Mouse (Mus musculus): ENCODE measurements around the gene Sgcb.

Gene Sgcb

DNA sequence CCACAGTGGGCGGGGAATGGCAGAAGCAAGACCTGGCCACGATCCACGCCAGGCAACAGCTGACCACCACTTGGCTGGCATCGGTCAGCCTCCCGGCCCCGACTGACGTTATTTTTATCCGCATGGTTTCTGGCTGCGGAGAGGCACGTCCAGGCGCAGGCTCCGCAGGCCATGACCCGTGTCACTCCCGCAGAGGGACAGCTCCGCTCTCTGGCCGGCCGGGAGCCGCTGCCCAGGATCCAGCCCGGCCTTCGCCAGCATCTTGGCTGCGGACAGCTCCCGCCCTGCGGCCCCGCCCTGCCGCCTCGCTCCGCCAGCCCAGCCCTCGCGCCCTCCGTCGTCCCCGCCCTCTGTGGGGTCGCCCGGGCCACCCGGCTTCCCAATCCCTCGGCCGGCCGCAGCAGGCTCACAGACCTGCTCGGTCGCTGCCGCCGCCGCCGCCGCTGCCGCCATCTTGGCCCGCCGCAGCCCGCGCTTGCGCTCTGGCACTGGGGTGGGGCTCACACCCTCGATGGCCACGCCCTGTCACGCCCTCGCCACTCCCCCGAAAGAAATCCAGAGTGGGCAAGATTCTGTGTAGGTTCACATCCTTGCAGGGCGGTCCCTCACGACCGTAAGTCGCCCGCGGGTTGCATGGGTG, at the start of gene Sgcb:
TSS of gene Sgcb (minus strand) at position 530 of the 640 bp plus-strand sequence.
- peak; percentile 79 for DNase-seq (ENCODE audit: low spot score)

GRCm38 (mm10) chr5:73694254-73695015, 46.8 kb upstream of the Sgcb start:
- DNase-seq (ENCODE audit: low spot score) = no peak

DNA sequence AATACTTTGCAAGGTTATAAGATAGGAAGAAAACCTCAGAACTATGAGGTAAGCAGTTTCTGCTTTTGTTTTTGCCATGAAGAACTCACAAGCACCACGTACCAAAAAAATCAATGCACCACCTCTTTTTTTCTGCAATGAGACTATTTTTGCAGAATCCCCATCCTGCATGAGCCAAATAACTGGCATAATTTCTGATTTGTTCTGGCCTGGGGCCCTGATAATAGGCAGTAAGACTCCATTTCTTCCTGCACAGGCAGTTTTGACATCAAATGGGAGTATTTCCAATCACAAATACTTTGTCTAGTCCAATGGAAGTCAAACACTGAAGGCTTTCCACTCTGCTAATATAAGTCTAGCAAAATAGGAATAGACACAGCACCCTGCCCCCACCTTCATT, 46.2 kb upstream of the Sgcb start:
- no peak for DNase-seq (ENCODE audit: low spot score)

- DNase-seq (ENCODE audit: low spot score) = no peak
These were observed 44.3 kb upstream of the Sgcb start for GRCm38 (mm10) chr5:73691723-73692520.

DNA sequence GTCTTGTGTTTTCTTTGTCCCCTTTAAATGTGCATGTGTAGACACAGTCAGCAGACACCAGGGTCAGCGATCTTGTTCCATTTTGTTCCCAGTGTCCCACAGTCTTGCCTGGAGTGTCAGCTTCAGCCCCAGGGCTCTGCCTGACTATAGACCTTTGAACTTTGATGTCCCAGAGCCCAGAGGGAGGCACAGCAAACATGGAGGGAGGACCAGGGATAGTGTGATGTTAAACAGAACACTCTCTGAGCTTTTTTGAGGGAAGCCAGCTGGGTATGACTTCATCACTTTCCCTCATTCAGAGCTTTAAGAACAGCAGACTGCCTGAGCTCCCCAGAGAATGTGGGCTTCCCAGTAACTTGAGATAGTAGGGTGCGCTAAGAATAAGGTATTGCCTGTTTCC, 42.6 kb upstream of the Sgcb start:
- DNase-seq (ENCODE audit: low spot score) = no peak

DNA sequence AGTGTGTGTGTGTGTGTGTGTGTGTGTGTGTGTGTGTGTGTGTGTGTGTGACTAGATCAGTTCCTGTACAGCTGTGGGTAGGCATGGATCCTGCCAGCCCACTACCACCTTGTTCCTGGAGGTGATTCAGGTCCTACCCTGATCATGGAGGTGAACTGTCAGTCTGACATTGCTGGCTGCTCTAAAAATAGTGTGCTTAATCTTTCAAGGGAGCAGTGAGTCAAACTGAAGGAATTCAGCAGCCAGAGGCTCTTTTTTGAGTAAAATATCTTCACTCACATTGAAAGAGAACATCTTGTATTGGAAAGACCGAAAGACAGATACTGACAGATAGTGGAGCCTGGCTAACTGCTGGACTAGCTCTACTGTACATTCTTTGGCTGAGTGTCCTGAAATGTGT, 41.0 kb upstream of the Sgcb start:
- no peak for DNase-seq (ENCODE audit: low spot score)

DNA sequence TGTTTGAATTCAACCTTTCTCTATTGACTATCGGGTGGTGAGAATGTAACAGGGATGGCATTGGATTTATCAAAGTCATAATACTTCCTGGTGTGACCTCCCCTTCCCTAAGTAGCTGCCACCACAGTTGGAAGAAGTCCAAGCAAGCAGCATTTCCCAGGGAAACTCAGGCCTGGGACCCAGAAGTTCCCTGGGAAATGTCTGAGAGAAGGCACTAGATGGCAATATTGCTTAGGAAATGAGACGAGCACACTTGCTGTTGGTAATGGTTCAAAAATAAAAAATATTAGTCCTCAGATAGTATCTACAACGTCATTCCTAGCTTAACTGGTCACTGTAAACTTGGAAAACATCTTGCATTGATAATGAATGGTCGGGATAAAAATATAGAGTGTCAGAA, 38.6 kb upstream of the Sgcb start:
- no peak for DNase-seq (ENCODE audit: low spot score)

GRCm38 (mm10) chr5:73683706-73684409, 36.3 kb upstream of the Sgcb start:
- DNase-seq (ENCODE audit: low spot score) = no peak

DNA sequence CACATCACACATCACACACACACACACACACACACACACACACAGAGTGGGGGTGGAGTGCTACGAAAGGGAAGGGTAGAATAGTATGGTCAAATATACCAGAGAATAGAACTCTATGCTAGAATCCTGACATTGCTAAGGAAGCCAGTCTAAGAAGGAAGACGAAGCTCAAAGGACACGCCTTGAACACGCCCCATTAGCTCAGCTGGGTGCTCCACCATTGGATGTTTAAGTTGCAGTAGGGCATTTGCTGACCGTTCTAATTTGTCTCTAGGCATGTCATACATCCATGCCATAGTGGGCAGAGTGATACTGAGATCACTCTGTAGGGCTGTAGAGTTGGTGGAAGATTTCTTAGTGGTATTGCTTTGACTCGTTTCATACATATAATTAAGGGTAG, 35.6 kb upstream of the Sgcb start:
- DNase-seq (ENCODE audit: low spot score) = no peak

- peak; percentile 30 for DNase-seq (ENCODE audit: low spot score)
These were observed 29.0 kb upstream of the Sgcb start for GRCm38 (mm10) chr5:73676626-73677025.

DNA sequence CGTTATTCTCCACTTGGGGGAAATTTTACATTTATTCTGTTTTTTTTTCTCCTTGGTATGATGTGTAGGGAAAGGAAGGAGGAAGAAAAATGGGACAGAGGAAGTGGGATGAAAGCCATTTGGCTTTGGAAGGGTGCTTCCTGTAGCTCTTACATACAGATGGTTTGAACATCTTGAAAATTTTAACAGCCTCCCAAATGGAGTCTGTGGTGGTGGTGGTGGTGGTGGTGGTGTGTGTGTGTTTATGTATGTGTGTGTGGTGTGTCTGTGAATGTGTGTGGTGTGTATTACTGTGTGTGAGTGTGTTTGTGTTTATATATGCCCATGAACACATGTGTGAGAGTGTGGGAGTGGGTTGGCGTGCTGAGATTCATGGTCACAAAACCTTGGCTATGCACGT, 28.0 kb upstream of the Sgcb start:
- DNase-seq (ENCODE audit: low spot score) = no peak

DNA sequence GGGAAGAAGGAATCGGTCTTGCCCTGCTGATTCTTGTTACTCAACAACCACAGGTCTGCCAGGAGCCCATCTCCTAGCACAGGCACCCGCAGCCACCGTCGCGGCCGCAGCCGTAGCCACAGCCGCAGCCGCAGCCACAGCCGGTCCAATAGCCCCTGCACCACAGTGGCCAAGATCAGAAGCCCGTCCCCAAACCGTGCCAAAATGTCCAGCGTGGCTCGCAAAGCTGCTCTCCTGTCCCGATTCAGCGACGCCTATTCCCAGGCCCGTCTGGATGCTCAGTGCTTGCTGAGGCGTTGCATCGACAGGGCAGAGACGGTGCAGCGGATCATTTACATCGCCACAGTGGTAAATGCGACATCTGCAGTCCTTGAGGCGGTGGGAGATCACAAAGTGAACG, 21.8 kb upstream of the Sgcb start:
- DNase-seq (ENCODE audit: low spot score) = no peak

DNA sequence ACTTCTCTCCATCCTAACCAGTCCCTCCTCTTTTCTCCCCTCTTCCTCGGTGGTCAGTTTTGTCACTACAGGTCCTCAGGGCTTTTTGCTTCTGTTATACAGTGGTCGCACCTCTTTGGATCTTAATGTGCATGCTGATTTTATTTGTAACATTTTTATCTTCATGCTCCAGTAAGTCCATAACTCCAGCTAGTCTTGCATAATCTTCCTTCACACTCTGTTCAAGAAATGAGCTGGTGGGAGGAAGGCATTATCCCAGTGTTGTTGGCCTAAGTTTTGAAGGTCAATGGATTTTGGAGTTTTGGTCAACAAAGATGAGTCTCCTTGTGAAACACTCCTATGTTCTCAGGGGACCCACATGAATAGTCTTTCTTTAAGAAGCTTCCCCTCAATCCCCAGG, 20.3 kb upstream of the Sgcb start:
- no peak for DNase-seq (ENCODE audit: low spot score)

GRCm38 (mm10) chr5:73666695-73667094, 19.1 kb upstream of the Sgcb start:
- no peak for DNase-seq (ENCODE audit: low spot score)

DNA sequence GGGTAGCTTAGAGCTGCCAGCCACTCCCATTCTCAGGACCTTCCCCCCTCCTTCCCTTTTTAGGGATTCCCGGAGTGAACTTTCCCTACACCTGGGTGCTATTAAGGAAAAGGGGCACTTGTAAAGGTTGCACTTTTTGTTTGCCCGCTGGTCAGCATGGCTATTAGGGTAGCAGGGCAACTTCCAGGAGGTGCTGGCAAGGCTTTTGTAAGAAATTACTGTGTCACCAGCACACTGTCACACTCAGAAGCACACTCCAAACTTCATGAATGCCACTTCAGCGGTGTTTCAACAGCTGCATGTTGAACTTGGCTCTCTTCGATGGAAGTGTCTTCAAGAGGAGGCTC, 4.2 kb upstream of the Sgcb start:
- no peak for DNase-seq (ENCODE audit: low spot score)

GRCm38 (mm10) chr5:73651061-73651854, 3.7 kb upstream of the Sgcb start, which contains the start of gene Spata18:
TSS of gene Spata18 (plus strand) at chr5:73651379.
- DNase-seq (ENCODE audit: low spot score) = no peak

DNA sequence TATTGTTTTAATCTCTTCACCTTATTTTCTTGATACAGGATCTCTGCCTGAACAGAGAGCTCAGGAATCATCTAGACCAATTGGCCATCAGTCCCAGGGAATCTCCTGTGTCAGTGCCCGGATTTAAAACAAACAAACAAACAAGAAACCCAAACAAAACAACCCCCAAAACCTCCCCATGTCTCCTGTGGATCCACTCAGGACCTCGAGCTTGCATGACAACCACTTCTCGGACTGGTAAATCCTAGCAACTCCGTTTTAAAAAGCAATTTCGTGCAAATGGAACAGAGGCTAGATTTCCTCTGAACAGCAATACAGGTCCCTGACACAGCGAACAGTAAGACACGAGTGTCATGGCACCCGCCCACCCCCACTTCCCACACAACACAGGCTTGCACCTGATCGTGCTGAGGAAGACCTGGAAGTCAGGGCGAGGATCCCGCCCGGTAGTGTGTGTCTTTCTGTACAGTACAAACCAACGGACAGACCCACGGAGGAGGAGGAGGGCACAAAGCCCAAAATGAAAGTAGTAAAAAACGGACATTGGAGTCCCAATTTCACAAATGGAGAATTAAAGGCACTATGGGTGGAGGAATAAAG, 2.9 kb upstream of the Sgcb start:
- DNase-seq (ENCODE audit: low spot score) = no peak

- DNase-seq (ENCODE audit: low spot score) = no peak
These were observed 5.5 kb downstream of the Sgcb start for GRCm38 (mm10) chr5:73642091-73642490.

GRCm38 (mm10) chr5:73641058-73641457, 6.5 kb downstream of the Sgcb start:
- no peak for DNase-seq (ENCODE audit: low spot score)

GRCm38 (mm10) chr5:73637337-73638107, 10.1 kb downstream of the Sgcb start:
- no peak for DNase-seq (ENCODE audit: low spot score)
